Mouse (Mus musculus) ES-E14 (cell line): ENCODE results near the gene 5730455P16Rik. TPM values are rescaled to one million over a fixed set of nuclear protein-coding genes. Genes with fewer than 3 reads are reported as not detected.

ENCODE experiments used
- DNase-seq: peaks from one replicate; pipeline ENCODE4 v3.0.0-alpha.2; 2013; ENCODE audit warnings: low read depth, low spot score
- H3K27ac ChIP-seq: 2 replicates; pipeline ENCODE4 v1.5.1; 2012; ENCODE audit warnings: low read depth, mild to moderate bottlenecking, low read length, moderate library complexity, mixed read lengths; ENCODE audit not compliant: poor library complexity, insufficient read depth, severe bottlenecking
- H3K36me3 ChIP-seq: 2 replicates; pipeline ENCODE4 v1.6.1; 2012; ENCODE audit warnings: mild to moderate bottlenecking, low read length, moderate library complexity, mixed read lengths; ENCODE audit not compliant: control insufficient read depth, poor library complexity, insufficient read depth, severe bottlenecking
- H3K4me1 ChIP-seq, 2 experiments: fragments of 150-350 bp in 1 of 2; sonication (generic) in 1 of 2; 2 replicates each; pipeline ENCODE4 v1.6.1; 2012; ENCODE audit warnings: low read length in 2 of 2, mild to moderate bottlenecking in 1 of 2, mixed read lengths in 1 of 2; ENCODE audit not compliant: control insufficient read depth in 2 of 2, insufficient read depth in 2 of 2, poor library complexity in 1 of 2
- H3K4me3 ChIP-seq, 2 experiments: fragments of 150-350 bp in 1 of 2; sonication (generic) in 1 of 2; 2 replicates each; pipeline ENCODE4 v1.5.1; 2012; ENCODE audit warnings: low read length in 2 of 2, low read depth in 1 of 2, mild to moderate bottlenecking in 1 of 2, mixed read lengths in 1 of 2; ENCODE audit not compliant: insufficient read depth in 1 of 2, poor library complexity in 1 of 2, severe bottlenecking in 1 of 2
- H3K9ac ChIP-seq: 2 replicates; pipeline ENCODE4 v1.6.1; 2012; ENCODE audit warnings: low read depth, mild to moderate bottlenecking, low read length, mixed read lengths; ENCODE audit not compliant: poor library complexity, insufficient read depth, severe bottlenecking
- H3K9me3 ChIP-seq: fragments of 150-350 bp; sonication (generic); 2 replicates; pipeline ENCODE4 v1.6.1; 2012; ENCODE audit warnings: low read depth, mild to moderate bottlenecking, low read length; ENCODE audit not compliant: control insufficient read depth, insufficient read depth
- CHD2 ChIP-seq: IDR thresholded peaks from 2 replicates; pipeline ENCODE4 v1.6.1; 2014; ENCODE audit warnings: mild to moderate bottlenecking, low read depth, low read length, inconsistent platforms
- HCFC1 ChIP-seq: IDR thresholded peaks from 2 replicates; pipeline ENCODE4 v1.6.1; 2012; ENCODE audit warnings: low read length, inconsistent platforms, borderline replicate concordance; ENCODE audit not compliant: insufficient read depth
- MAFK ChIP-seq: IDR thresholded peaks from 2 replicates; pipeline ENCODE4 v1.6.1; 2014; ENCODE audit warnings: mild to moderate bottlenecking, low read depth, low read length, inconsistent platforms; ENCODE audit not compliant: insufficient read depth
- ZC3H11A ChIP-seq: IDR thresholded peaks from 2 replicates; pipeline ENCODE4 v1.6.1; 2012; ENCODE audit warnings: low read depth, mild to moderate bottlenecking, inconsistent platforms, low read length, borderline replicate concordance
- ZNF384 ChIP-seq: IDR thresholded peaks from 2 replicates; pipeline ENCODE4 v1.6.1; 2012; ENCODE audit warnings: low read depth, low read length, inconsistent platforms
- in situ Hi-C, 2 experiments: fragments of 600-800 bp; cut with MboI; formaldehyde crosslinking; loops; one replicate each; pipeline ENCODE4 v1.15.1; 2025; ENCODE audit warnings: low sequenced_read_pairs in 2 of 2, inconsistent platforms in 1 of 2; ENCODE audit not compliant: unreplicated experiment in 2 of 2
- total RNA-seq: library from RNA; depleted of rRNA; stranded (reverse); fragments of 300-350 nt; gene quantifications from 2 replicates; pipeline ENCODE4 v1.2.3, GENCODE M21; 2012

Gene 5730455P16Rik
- total RNA-seq, 1 experiment = 11.5 TPM

DNA sequence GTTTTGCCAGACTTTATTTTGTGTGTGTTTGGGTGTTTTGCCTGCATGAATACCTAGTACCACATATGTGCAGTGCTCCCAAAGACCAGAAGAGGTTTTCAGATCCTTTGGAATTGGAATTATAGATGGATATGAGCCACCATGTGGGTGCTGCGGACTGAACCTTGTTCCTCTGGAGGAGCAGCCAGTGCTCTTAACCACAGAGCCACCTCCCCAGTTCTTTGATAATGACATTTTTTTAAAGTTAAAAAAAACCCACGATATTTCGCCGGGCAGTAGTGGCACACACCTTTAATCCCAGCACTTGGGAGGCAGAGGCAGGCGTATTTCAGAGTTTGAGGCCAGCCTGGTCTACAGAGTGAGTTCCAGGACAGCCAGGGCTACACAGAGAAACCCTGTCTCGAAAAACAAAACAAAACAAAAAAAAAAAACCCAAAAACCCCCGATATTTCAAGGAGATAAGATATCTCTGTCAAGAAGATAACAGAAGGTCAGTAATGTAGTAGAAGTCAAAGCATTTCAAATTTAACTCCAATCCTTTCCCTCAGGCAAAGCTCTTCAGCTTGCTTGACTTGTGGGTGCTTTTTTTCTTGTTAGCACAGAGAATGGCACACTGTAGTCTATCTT lies 43.7 kb upstream of the 5730455P16Rik start:
- Histone ChIP-seq H3K4me3 (no peak overlapping the region), H3K27ac (no peak overlapping the region), H3K9me3 (no peaks in the 10 kb centered on the region), H3K9ac (no peak overlapping the region), H3K36me3 (no peaks in the 10 kb centered on the region), H3K4me1 (no peaks in the 10 kb centered on the region; a peak in 1 of 4 replicates)
- DNase-seq = no peak
- in situ Hi-C loops = no loop called here
- no peak for TF ChIP-seq CHD2
- no peak for TF ChIP-seq ZNF384
- TF ChIP-seq ZC3H11A = no peak
- no peak for TF ChIP-seq MAFK
- TF ChIP-seq HCFC1 = no peak

DNA sequence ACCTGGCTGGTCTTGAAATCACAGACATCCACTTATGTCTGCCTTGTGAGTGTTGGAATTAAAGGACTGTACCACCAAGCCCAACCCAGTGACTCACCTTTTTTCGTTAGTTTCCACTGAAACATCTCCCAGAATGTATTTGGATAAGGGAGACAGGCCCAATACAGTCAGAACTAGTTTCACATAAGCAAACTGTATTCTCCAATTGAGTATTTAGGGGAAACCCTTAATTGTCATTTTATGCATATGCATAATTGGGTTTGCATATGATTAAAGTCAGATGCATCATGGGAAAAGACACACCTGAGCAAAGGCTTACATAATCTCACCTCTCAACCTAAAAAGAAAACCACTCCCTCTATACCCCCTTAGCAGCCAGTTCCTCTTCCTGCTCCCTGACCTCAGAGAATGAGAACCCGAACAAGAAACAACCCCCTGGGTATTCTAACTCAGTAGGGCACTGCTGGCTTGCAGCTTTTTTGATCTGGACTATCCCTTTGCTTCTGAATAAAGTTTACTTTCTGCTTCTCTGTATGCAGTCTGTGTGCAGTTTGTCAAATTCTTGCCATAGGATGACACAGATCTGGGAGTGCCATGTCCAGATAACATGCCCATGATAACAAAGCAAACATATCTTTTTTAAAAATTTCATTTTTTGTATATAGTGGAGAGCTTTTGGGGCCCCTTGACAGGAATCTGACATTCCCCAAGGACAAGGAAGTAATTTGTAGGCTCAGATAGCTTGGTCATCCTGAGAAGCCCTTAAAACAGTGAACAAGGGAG lies 42.6 kb upstream of the 5730455P16Rik start:
- H3K27ac ChIP-seq = no peak overlapping the region
- no peaks in the 10 kb centered on the region for H3K36me3 ChIP-seq
- H3K4me1 ChIP-seq = no peaks in the 10 kb centered on the region; a peak in 1 of 4 replicates
- H3K9me3 ChIP-seq = no peaks in the 10 kb centered on the region
- in situ Hi-C loops = no loop called here
- TF ChIP-seq CHD2 = no peak
- TF ChIP-seq ZC3H11A = no peak
- TF ChIP-seq HCFC1 = no peak
- no peak for TF ChIP-seq ZNF384
- no peak for TF ChIP-seq MAFK
- H3K4me3 ChIP-seq = no peak overlapping the region
- no peak for DNase-seq
- H3K9ac ChIP-seq = no peak overlapping the region

GRCm38 (mm10) chr11:80419743-80420142 lies 41.9 kb upstream of the 5730455P16Rik start:
- H3K9me3 ChIP-seq = no peaks in the 10 kb centered on the region

GRCm38 (mm10) chr11:80417085-80417484 lies 39.3 kb upstream of the 5730455P16Rik start:
- TF ChIP-seq MAFK (no peak), ZNF384 (no peak), CHD2 (no peak), ZC3H11A (no peak), HCFC1 (no peak)
- Histone ChIP-seq H3K4me1 (no peaks in the 10 kb centered on the region; a peak in 1 of 4 replicates), H3K9me3 (no peaks in the 10 kb centered on the region), H3K4me3 (no peak overlapping the region), H3K27ac (no peak overlapping the region), H3K9ac (no peak overlapping the region), H3K36me3 (no peaks in the 10 kb centered on the region)
- DNase-seq = no peak
- in situ Hi-C loops = no loop called here

More at GRCm38 (mm10) chr11:80419743-80420142, 41.9 kb upstream of the 5730455P16Rik start:
- no peak overlapping the region for H3K9ac ChIP-seq
- H3K4me1 ChIP-seq = no peaks in the 10 kb centered on the region; a peak in 1 of 4 replicates
- in situ Hi-C loops = no loop called here
- H3K27ac ChIP-seq = no peak overlapping the region
- H3K4me3 ChIP-seq = no peak overlapping the region
- TF ChIP-seq ZC3H11A = no peak
- TF ChIP-seq HCFC1 = no peak
- no peak for TF ChIP-seq ZNF384
- TF ChIP-seq CHD2 = no peak
- TF ChIP-seq MAFK = no peak
- no peak for DNase-seq
- H3K36me3 ChIP-seq = no peaks in the 10 kb centered on the region
